Mouse (Mus musculus) E14TG2a.4 (cell line): ENCODE data around the gene Lsm10.

ENCODE experiments used
- CTCF ChIP-seq: conservative IDR thresholded peaks from 2 replicates; pipeline ENCODE4 v1.5.1; 2014; ENCODE audit warnings: low read length
- NANOG ChIP-seq: IDR thresholded peaks from 2 replicates; pipeline ENCODE4 v1.6.1; 2014; ENCODE audit warnings: borderline replicate concordance, low read length, mixed read lengths
- POU5F1 ChIP-seq: IDR thresholded peaks from 2 replicates; pipeline ENCODE4 v1.6.1; 2014; ENCODE audit warnings: low read length, borderline replicate concordance

DNA sequence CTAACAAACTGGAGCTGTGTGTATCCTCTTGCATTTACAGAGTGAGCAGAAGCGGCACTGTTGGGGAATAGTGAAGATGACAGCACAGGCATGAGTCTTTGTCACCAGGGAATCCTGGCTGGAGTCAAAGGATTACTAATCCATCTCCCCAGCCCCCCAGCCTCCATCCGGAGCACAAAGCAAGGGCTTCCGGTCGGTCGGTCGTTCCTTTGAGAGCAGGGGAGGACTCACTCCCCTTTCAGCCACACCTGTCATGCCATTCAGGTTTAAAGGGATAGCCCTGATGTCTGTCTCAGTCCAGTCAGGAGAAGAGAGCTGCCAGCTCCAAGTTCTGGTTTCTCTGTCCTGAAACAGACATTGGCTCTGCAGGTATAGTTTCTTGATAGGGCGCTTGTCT lies 14.7 kb downstream of the Lsm10 start:
- no peak for TF ChIP-seq CTCF
- no peak for TF ChIP-seq NANOG
- TF ChIP-seq POU5F1: no peak
